Mouse (Mus musculus) ovary, postnatal 36 days (tissue): Measurements from ENCODE around the gene March1.

Source experiments
- DNase-seq: peaks from one replicate; pipeline ENCODE4 v3.0.0; 2022; ENCODE audit warnings: low spot score, mixed read lengths

Gene March1

GRCm38 (mm10) chr8:65987665-65988064, 370.0 kb downstream of the March1 start:
- DNase-seq = no peak

- no peak for DNase-seq
Measured at GRCm38 (mm10) chr8:66022815-66023214, 405.1 kb downstream of the March1 start.

DNA sequence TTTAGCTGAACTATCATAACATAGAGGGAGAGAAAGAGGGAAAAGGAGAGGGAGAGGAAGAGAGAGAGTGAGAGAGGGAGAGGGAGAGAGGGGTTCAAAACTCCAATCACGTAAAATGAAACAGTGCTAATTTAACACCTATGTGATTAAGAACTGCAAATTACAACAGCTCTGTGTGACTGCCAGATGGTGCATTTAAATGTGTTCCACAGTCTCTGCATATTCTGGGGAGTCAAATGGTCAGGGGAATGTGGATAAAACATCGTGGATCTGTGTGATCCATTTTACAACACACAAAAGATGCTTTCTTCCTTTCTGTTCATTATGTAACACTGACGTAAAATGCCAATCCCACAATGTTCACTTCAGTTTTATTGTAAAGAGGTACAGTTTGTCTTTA, 416.0 kb downstream of the March1 start:
- no peak for DNase-seq

DNA sequence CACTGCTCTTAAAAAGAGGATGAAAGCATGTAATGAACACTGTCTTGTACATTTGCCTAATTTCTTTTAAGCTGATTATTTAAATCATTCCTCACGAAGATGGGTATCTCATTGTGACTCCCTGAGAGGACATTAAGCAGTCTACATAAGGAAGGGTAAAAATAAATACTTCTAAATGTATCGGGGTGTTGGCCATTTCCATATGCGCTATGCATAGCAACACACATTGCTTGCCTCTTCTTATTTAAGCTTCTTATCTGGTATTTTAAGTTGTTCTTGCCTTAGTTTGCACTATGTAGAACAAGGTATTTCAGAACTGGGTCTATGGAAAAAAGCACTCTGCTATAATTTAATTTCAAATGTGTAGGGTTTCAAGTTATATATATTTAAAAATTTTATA, 416.7 kb downstream of the March1 start:
- no peak for DNase-seq

DNA sequence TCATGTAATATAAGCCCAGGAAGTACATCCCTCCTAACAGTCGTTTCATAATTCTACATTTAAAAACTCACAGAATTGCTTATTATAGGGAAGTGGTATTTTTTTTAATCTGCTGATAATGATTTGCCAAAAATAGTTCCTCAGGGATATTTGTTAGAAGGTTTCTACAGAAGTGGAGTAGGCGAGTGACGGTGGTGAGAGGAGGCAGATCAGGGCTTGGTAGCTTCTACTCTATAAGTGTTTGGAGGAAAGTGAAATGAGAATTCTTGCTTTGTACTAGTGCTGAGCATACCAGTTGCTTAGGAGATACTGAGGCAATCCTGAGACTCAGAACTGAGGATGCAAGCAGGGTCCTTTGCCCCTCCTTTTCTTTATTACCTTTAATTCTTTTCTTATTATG, 476.5 kb downstream of the March1 start:
- DNase-seq = no peak

DNA sequence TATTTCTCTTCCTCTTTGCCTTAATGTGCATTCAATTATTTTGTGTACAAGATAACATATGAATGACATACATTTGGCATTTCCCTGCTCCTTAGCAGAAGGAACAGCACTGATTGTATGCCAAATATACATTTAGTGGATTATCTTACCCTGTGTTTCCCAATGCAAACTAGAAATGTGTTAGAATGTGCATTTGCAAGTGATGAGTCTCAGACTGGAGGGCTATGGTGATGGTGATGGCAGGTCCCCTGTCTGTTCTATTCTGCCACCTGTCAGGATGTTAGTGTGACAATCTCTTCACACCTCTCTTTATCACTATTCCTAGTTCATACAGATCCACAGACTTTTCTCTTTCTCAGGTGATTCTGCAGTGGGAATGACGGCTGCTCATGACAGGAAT, 480.4 kb downstream of the March1 start:
- DNase-seq = no peak

DNA sequence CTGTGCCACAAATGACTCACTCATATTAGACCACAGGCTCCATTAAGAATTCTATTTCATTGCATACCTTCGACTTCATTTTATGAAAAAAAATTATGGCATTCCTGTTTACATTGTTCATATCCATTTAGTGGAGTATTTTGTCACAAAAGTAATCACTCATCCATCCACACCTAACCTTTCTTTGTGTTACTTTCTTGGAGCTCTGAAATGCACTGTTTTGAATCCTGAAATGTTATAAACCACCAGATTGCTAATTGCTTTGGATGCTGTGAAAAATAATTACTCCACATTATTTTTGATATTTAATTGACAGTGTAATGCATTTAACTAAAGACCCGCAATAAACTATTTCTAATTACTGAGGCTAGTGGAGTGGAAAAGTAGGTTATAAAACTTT, 501.6 kb downstream of the March1 start:
- DNase-seq = no peak

- DNase-seq = no peak
Measured at GRCm38 (mm10) chr8:66159648-66160047, 541.9 kb downstream of the March1 start.

DNA sequence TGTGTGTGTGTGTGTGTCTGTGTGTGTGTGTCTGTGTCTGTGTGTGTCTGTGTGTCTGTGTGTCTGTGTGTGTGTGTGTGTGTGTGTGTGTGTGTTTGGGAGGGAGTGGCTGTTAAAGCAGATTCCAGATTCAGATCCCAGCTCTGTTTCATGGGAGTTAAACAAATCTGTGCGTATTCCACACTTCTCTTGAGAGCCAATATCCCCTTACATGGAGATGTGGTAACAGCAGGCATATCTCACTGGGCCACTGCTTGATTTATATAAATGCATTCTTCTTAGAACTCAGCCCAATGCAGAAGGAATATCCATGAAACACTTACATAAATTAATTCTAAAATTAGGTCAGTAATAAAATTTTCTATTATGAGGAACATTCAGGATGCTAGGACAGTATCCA, 549.1 kb downstream of the March1 start:
- no peak for DNase-seq

DNA sequence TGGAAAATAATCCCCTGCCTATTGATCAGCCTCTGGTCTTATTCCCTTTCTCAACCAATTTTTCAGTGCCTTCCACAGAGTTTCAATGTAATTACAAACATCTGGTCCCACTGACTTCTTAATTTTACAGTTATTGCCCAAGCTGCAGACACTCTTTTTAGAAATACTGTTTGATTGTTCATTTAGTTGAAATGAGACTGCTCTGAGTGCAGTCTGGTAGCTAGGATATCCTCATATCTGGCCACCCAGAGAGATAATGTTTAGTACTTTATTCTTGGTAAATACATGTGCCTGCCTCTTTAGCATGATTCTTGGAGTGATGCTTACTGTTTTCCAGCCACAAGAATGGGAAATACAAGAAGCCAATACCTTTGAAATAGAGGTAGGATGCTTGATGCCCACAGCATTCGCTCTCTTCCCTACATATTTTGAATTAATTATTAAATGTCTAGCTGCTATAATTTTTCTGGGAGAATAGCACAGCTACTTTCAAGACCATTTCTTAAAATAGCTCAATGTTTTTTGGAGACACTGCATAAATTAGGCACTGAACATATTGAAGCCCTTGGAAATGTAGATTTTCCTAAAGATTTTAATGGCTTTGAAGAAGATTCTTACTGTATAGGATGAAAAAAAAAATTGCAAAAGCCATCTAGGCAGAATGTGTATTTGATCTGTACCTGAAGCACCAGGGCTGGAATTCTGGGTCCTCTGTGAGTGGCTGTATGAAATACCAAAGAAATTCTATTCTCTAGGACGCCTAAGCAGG, 549.9 kb downstream of the March1 start:
- DNase-seq = no peak

GRCm38 (mm10) chr8:66179336-66179735, 561.6 kb downstream of the March1 start:
- DNase-seq = no peak

DNA sequence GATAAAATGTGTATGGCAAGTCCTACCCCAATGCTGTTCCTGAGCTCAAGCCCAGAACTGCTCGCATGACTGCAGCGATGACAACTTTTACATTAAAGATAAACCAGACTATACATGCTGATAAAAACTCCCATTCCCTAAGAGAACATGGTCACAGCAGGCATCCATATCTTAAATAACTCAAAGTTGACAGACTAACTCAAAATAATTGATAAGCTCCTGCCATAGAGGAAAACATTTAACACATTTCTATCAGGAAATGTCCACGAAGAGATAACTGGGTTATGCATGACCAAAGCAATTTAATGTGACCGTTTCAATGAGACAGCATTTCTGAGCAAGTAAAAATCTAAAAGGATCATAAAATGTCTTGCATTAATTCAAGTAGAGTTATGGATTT, 563.6 kb downstream of the March1 start:
- no peak for DNase-seq

DNA sequence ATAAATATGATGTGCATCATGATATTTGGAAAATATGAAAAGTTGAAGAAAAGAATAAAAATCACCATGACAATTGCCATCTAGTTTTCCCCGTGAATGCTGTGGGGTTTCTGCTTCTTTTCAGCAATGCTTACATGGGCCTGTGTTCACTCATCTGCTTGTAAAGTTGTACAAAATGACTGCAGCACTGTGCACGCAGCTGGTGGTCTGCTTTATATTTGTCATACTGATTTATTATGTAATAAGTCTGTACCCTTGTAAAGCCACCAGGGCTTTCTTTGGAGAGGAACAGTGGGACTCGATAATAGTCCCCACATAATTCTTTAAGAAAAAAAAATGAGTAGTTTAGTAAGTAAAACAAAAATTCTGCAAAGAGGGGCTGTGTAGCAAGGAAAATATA, 564.6 kb downstream of the March1 start:
- no peak for DNase-seq

DNA sequence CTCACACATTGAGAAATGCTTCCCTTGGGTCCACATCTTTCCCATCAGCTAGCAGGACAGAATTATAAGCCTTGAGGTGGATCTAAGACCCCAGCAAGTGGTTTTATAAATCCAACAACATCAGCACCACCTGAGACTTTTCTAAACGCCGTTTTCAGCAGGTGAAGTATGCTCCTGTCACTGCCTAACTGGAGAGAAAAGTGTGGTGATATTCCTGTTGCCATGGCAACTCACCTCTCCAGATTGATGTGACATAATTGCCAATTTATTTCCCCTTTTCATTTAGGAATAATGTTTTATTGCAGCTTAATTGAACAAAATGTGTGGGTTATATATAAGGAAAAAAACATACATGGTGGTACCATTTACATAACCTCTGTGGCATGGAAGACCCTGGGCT, 565.8 kb downstream of the March1 start:
- DNase-seq = no peak

DNA sequence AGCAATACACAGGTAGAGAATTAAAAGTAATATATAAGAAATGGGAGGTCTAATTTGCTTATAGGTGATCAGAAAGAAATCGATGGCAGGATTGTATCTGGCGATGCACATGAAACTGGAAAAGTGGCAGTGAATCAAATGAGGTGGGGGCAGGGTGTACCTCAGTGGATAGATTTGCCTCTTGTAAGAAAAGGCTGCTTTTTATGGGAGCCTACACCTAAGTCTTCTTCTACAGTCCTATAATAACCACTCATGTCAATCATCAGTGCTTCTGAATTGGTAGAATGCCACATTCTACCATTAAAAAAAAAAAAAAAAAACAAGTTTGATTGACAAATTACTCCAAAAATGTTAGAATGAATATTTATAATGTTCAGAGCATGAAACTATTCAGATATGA, 567.5 kb downstream of the March1 start:
- DNase-seq = no peak

DNA sequence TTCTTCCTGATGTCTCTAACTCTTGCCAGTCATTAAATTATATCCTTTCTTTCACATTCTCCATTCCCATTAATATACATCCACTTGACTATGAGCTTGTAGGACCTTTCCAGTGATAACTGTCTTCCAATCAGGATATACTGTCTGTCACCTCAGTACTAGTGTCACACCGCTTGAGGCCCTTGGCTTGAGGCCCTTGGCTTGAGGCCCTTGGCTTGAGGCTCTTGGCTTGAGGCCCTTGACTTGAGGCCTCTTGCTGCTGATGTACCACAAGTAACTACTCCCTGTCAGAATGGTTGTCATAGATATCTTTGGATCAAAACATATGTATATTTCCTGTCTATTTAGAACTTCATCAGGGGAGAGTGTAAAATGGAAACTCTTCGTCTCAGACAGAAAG, 576.7 kb downstream of the March1 start:
- no peak for DNase-seq

DNA sequence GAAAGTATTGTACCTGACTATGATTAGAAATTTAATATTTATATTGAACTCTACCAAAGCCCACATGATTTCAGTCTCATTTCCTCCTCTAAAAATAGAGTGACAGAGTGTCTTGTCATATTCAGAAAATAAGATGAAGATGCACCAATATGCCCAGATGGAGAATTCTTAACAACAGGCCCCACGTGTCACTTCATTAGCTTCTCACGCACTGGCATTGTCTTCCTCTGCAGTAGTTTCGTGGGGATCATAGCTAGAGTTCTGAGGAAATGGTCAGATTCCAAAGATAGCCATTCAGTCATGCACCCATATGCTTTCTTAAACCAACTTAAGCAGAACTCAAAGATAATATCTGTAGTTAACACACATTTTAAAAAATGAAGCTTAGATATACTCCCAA, 582.5 kb downstream of the March1 start:
- no peak for DNase-seq

GRCm38 (mm10) chr8:66203814-66204438, 586.2 kb downstream of the March1 start:
- no peak for DNase-seq

- no peak for DNase-seq
Measured at GRCm38 (mm10) chr8:66209553-66209952, 591.9 kb downstream of the March1 start.

- DNase-seq = no peak
Measured at GRCm38 (mm10) chr8:66210294-66210693, 592.6 kb downstream of the March1 start.

DNA sequence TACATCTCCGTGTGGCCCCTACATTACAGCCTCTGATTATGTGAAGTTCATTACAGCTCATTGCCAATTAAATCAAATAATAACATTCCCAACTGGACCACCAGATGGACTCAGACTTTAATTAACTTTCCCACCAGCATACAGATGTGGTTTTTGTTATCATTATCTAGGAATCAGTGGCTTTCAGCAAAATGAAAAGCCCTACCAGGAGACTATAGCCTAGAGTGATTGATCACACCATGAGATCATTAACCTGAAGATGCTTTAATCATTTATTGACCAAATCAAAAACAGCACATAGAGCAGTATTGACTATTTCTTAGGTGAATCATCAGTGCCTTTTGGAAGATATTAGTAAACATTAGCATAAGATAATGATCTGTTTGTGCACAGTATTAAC, 602.3 kb downstream of the March1 start:
- no peak for DNase-seq

DNA sequence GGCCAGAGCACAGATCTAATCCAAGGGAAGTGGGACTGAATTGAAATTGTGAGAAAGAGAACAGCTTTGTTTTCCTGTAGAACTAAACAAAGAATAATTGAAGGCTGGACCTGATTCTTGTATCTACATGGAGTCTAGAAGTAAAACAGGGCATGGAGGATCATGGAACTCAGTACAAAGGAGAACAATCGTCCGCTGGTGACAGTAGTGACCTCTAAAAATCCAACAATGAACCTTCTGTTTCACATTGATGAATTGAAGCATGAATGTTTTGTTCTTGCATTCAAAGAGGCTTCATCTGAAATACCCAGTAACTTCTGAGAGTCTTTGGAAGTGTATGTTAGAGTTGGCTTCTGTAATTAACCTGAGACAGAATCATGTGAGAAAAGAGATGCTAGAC, 612.2 kb downstream of the March1 start:
- no peak for DNase-seq

GRCm38 (mm10) chr8:66269546-66269945, 651.8 kb downstream of the March1 start:
- no peak for DNase-seq

- DNase-seq = no peak
Measured at GRCm38 (mm10) chr8:66270116-66270515, 652.4 kb downstream of the March1 start.
